Mouse (Mus musculus): ENCODE data around the gene Acss1.

DNA sequence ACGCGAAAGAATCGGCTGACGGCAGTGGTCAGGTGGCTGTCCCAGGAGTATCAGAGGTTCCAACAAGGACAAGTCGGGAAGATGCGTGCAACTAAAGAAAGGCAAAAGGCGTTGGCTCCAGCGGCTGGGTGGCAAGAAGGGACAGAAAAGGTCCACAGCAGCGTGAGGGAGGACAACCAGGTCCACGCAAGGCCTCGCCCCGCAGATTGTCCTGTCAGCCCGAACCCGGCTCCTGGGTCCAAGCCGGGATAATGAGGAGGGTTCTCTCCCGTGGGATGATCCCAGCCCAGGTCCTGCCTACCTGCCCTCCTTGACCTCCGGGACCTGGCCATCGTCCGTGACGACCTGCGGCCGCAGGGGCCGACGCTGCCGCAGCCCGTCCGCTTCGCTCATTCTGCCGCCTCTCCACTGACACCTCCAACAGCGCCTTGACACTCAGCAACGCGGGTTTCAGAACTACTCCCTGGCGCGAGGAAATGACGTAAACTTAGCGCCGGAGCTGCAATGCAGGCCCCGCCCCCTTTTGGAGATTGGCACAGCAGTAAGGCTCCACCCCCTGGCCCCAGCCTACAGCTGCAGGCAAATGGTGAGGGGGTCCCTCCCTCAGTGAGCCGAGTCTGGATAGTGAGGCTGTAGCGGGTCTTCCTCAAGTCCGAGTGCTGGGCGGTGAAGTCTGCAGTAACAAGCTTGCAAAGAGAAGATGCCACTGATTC is 60.1 kb downstream of the Acss1 start, which contains the start of gene Apmap:
- TF ChIP-seq GATA1 (IDR thresholded peaks at IDR 0.05; ENCODE audit: borderline replicate concordance, low read length), result no peak
- TF ChIP-seq FLI1 (IDR thresholded peaks at IDR 0.05; ENCODE audit: low read length), result no peak

All from megakaryocyte, embryonic 14.5 days (primary cell).